Mouse (Mus musculus) small intestine, adult 2 months (tissue): ENCODE measurements around the gene Rptor. TPM values are rescaled to one million over a fixed set of nuclear protein-coding genes. Genes with fewer than 3 reads are reported as not detected.

Experiments
- H3K27ac ChIP-seq: fragments of 200-500 bp; 2 replicates; pipeline ENCODE4 v1.5.1; 2012; ENCODE audit warnings: low read depth, low read length, control low read depth, inconsistent platforms; ENCODE audit not compliant: insufficient read depth
- H3K27me3 ChIP-seq: fragments of 200-500 bp; 2 replicates; pipeline ENCODE4 v1.6.1; 2012; ENCODE audit warnings: mild to moderate bottlenecking, moderate library complexity, low read length, inconsistent platforms; ENCODE audit not compliant: control insufficient read depth, insufficient read depth
- H3K36me3 ChIP-seq: fragments of 200-500 bp; 2 replicates; pipeline ENCODE4 v1.6.1; 2012; ENCODE audit warnings: mild to moderate bottlenecking, low read length, control low read depth, inconsistent platforms; ENCODE audit not compliant: control insufficient read depth, insufficient read depth
- H3K4me1 ChIP-seq: fragments of 200-500 bp; 2 replicates; pipeline ENCODE4 v1.6.1; 2012; ENCODE audit warnings: low read length, inconsistent platforms, mixed read lengths; ENCODE audit not compliant: control insufficient read depth, insufficient read depth, insufficient read length
- H3K4me3 ChIP-seq: fragments of 200-500 bp; 2 replicates; pipeline ENCODE4 v1.5.1; 2012; ENCODE audit warnings: low read depth, mild to moderate bottlenecking, control low read depth, inconsistent platforms, low read length, moderate library complexity
- CTCF ChIP-seq: fragments of 200-500 bp; IDR thresholded peaks from 2 replicates; pipeline ENCODE4 v1.5.1; 2012; ENCODE audit warnings: low read depth, mild to moderate bottlenecking, control low read depth, inconsistent platforms, low read length, moderate library complexity, mixed read lengths; ENCODE audit not compliant: insufficient replicate concordance, insufficient read length; ENCODE audit errors: extremely low read depth
- POLR2A ChIP-seq: fragments of 200-500 bp; IDR thresholded peaks from 2 replicates; pipeline ENCODE4 v1.6.1; 2012; ENCODE audit warnings: low read depth, mild to moderate bottlenecking, control low read depth, inconsistent platforms, low read length, moderate library complexity
- WGBS: fragments of 180-500 bp; shearing (Covaris S2); methylation state at CpG from one replicate; pipeline ENCODE4 v1.1.7; 2018; 5-methylcytosine and 5-hydroxymethylcytosine counted together
- polyA plus RNA-seq: library from polyadenylated mRNA; depleted of rRNA; stranded (reverse); fragments of >200 nt; gene quantifications from 2 replicates; pipeline ENCODE4 v1.2.3, GENCODE M21; 2012

Gene Rptor
- polyA plus RNA-seq, 1 experiment, result 26.8 TPM

DNA sequence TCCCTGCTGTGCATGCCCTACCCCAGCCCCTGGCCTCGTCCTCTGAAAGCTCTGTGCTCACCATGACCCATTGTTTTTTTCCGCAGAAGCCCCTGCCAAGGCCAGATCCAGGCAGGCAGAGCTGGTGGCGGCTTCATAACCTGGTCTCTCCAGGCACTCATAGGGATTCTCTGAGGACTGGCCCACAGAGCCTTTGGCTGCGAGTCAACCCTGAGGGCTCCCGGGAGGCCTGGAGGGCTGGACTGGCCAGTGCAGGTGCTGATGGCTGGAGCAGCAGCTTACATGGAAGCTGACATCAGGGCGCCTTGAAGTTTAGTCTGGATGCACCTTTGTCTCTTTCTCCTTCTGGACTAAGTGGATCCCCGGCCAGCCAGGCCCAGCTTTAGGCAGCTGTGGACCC lies 315.8 kb downstream of the Rptor start:
- H3K27ac ChIP-seq, result no peak overlapping the region
- no peak overlapping the region for H3K4me3 ChIP-seq
- TF ChIP-seq POLR2A, result no peak
- no peak for TF ChIP-seq CTCF
- peaks cover 26% of the 10 kb centered on the region for H3K36me3 ChIP-seq
- 96% methylated on average over 7 of the region's 7 CpGs for WGBS
- H3K27me3 ChIP-seq, result no peaks in the 10 kb centered on the region
- peaks cover 25% of the 10 kb centered on the region for H3K4me1 ChIP-seq

DNA sequence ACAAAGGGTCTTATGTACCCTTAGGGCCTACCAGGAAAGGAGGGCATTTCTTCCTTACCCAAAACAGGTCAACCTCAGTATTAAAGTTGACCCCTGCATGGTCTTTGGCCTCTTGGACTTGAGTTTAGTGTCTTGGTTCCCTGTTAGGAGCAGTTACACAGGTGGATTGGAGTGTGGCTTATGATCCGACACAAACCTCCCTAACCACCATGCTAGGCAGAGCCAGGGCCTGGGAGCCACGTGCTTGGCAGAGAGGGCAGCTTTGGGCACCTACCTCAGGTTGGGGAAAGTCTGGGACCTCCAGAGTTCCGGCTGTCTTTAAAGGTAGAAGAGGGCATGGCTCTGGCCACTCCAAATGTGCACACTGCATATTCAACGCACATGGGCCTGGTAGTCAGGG lies 316.7 kb downstream of the Rptor start:
- Histone ChIP-seq H3K36me3 (peaks cover 26% of the 10 kb centered on the region), H3K4me1 (peaks cover 22% of the 10 kb centered on the region), H3K27me3 (no peaks in the 10 kb centered on the region), H3K27ac (no peak overlapping the region), H3K4me3 (no peak overlapping the region)
- WGBS, result 95% methylated on average over 4 of the region's 4 CpGs
- TF ChIP-seq POLR2A (no peak), CTCF (no peak)

DNA sequence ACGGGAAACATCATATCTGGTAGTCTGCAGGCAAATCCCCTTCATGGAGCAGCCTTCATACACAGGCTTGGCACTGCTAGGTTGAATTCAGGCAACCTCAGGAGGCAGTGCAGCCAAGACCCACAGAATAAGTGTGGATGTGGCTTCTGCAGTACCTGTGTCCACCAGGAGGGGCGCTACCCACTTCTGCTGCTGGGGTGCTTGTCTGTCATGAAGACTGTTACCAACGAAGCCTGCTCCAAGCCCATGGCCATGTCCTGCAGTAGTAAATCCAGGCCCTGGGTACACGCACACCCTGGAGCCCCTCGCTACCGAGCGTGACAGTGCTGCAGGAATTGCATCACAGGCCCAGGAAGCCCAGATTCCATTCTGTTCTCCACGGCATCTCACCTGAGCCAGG lies 317.2 kb downstream of the Rptor start:
- H3K27me3 ChIP-seq, result no peaks in the 10 kb centered on the region
- peaks cover 26% of the 10 kb centered on the region for H3K36me3 ChIP-seq
- peaks cover 17% of the 10 kb centered on the region for H3K4me1 ChIP-seq
- no peak overlapping the region for H3K4me3 ChIP-seq
- TF ChIP-seq CTCF (peak; percentile 71; the same call in 1 of the 2 replicates), POLR2A (no peak)
- H3K27ac ChIP-seq, result no peak overlapping the region
- WGBS, result 68% methylated on average over 8 of the region's 8 CpGs

DNA sequence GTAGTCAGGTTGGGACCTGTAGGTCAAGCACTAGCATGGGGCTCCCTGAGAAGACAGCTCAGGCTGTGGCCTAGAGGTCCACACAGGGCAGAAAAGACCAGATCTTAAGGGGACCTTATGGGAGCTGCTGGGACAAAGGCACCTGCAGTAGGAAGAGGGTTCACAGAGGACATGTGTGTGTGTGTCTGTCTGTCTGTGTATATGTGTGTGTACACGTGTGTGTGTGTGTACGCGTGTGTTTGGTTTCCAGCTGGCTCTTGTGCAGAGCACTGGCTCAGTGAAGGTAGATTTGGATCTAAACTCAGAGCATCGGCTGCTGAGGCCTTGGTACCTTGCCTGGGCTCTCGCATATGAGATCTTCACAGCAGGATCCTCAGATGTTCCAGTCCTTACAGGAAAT lies 318.0 kb downstream of the Rptor start:
- Histone ChIP-seq H3K4me3 (no peak overlapping the region), H3K36me3 (peaks cover 26% of the 10 kb centered on the region), H3K27ac (no peak overlapping the region), H3K4me1 (peaks cover 10% of the 10 kb centered on the region), H3K27me3 (no peaks in the 10 kb centered on the region)
- TF ChIP-seq POLR2A, result no peak
- TF ChIP-seq CTCF, result no peak
- WGBS, result 87% methylated on average over 5 of the region's 5 CpGs

DNA sequence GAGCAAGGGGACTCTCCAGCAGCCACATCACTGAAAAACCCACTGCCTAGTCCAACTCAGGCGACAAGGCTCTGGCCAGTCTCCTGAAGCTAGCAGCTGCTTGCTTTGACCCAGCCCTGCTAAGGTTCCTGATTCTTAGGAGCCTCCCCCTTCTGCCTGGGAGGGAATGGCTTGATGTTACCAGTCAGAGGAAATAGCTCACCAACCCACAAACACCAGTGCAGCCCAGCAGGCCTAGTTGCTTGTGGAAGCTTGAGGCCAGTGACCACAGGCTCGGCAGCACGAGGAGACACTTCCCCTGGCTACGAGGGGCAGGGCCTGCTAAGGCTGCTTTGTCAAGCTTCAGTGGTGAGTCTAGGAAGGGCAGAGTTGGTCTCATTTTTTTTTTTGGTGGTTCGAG lies 322.5 kb downstream of the Rptor start:
- 78% methylated on average over 5 of the region's 5 CpGs for WGBS
- Histone ChIP-seq H3K4me3 (no peak overlapping the region), H3K36me3 (no peaks in the 10 kb centered on the region), H3K27me3 (no peaks in the 10 kb centered on the region), H3K27ac (no peak overlapping the region), H3K4me1 (peaks cover 4% of the 10 kb centered on the region; the same call in 1 of the 2 replicates)
- no peak for TF ChIP-seq CTCF
- no peak for TF ChIP-seq POLR2A

DNA sequence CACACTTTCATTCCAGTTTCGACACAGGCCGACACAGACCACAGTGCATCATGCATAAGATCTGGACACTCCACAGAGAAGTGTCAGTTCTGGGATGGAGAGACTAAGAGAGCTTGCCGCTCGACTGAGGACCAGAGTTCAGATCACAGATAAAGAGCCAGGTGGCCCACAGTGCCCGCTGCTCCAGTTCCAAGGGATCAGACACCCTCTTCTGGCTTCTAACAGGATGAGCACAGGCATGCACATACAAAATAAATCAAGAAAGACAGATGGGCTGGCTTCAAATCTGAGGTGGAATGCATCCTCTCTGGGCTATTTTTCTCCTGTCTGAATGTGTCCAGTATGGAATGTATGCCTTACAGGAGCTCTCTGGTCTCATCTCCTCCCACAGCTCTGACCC lies 324.1 kb downstream of the Rptor start:
- no peak for TF ChIP-seq CTCF
- no peak for TF ChIP-seq POLR2A
- H3K27me3 ChIP-seq, result no peaks in the 10 kb centered on the region
- WGBS, result 66% methylated on average over 5 of the region's 5 CpGs
- H3K36me3 ChIP-seq, result no peaks in the 10 kb centered on the region
- no peak overlapping the region for H3K4me3 ChIP-seq
- H3K4me1 ChIP-seq, result peaks cover 4% of the 10 kb centered on the region; the same call in 1 of the 2 replicates
- no peak overlapping the region for H3K27ac ChIP-seq

DNA sequence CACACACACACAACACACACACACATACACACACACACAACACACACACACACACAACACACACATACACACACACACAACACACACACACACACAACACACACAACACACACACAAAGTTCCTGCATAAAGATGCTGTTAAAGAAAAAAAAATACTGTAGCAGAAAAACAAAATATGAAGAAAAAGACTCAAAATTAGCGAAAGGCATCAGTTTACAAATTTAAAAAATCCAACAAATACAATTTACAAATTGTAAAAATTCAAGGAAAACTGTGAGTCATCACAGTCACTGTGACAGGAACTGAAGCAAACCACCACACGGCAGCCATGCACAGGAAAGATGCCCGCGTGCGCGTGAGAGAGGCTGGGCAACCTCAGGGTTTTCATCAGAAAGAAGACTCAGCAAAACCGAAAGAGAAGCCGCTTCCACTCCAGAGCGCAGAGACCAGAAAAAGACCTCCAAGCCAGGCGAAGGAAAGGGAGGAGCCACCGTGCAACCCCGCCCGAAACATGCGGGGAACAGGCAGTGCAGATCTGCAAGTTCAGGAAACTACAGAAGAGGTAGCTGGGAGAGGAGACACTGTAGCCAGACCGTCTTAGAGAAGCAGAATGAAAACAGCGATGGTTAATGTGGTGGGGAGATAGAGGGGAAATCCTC lies 325.4 kb downstream of the Rptor start:
- TF ChIP-seq CTCF (no peak), POLR2A (no peak)
- Histone ChIP-seq H3K36me3 (no peaks in the 10 kb centered on the region), H3K4me3 (peak overlapping the region; percentile 33), H3K27ac (peak overlapping the region; percentile 8), H3K27me3 (no peaks in the 10 kb centered on the region), H3K4me1 (peaks cover 6% of the 10 kb centered on the region)
- 19% methylated on average over 16 of the region's 16 CpGs for WGBS

DNA sequence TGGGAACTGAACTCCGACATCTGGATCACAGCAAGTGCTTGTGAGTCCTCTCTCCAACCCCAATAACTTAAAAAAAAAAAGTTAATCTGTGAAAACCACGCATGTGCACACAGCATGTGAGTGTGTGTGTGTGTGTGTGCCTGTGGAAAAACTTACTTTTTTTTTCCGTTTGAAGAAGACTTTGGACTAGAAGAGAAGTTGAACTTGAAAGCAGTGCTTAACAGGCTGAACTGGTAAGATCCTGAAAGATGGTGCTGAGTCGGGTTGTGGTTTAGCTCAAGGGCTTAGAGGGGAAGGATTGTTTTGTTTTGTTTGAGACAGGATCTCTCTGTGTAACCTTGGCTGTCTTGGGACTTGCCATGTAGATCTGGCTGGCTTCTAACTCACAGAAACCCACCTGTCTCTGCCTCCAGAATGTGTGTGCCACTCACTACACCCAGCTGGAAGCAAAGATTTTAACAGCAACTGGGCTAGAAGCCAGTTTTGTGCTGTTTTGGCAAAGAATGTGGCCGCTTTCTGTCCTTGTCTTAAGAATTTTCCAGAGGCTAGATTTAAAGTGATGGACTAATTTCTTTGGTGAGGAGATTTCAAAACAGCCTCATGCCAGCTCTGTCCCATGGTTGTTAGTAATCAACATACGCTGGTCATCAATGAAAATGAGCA lies 327.0 kb downstream of the Rptor start:
- Histone ChIP-seq H3K27ac (0 out of 2 replicates have a peak overlapping the region, but pooled peaks have one; percentile 5), H3K27me3 (no peaks in the 10 kb centered on the region), H3K36me3 (no peaks in the 10 kb centered on the region), H3K4me3 (no peak overlapping the region), H3K4me1 (peaks cover 15% of the 10 kb centered on the region)
- WGBS, result 69% methylated on average over 6 of the region's 6 CpGs
- TF ChIP-seq POLR2A (no peak), CTCF (no peak)
